Mouse (Mus musculus) right cerebral cortex, postnatal 10 days (tissue): Measurements from ENCODE around the gene Car9.
"Not testable (repeated sequence)": the region's sequence is repeated elsewhere in the genome, so short reads cannot be mapped to it uniquely, and the experiment has no call there.

Experiments used
- DNase-seq, 2 experiments: peaks; one replicate each; pipeline ENCODE4 v3.0.0; 2021; ENCODE audit warnings: low spot score in 2 of 2

Car9 gene

DNA sequence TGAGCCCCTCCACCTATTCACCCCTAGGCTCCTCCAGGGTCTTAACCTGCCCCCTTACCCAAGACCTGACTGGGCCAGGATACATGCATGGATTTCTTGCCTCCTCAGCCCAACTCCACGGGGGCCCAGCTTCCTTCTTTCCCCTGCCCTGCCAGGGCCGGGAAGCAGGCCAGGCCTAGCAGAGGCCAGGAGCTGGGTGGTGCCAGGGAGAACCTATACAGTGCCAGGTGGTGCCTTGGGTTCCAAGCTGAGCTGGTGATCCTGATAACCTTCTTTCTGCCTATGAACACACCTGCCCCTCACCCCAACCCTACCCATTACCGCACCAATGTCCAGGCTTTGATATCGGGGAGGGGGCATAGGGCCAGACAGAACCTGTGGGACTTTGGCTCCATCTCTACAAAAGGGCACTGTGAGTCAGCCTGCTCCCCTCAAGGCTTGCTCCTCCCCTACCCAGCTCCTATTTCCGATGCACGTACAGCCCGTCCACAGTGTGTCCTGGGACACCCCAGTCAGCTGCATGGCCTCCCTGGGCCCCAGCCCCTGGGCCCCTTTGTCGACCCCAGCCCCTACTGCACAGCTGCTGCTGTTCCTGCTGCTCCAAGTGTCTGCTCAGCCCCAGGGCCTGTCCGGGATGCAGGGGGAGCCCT lies at the start of gene Car9:
Gene Car9, plus strand, starts transcription at position 431 of the 650 bp plus-strand sequence.
- DNase-seq = peak in 1 of 2 experiments; percentile 28

- no peak for DNase-seq
Measured at GRCm38 (mm10) chr4:43457124-43457523, 49.6 kb upstream of the Car9 start.

GRCm38 (mm10) chr4:43463102-43463501 lies 43.7 kb upstream of the Car9 start:
- no peak for DNase-seq

DNA sequence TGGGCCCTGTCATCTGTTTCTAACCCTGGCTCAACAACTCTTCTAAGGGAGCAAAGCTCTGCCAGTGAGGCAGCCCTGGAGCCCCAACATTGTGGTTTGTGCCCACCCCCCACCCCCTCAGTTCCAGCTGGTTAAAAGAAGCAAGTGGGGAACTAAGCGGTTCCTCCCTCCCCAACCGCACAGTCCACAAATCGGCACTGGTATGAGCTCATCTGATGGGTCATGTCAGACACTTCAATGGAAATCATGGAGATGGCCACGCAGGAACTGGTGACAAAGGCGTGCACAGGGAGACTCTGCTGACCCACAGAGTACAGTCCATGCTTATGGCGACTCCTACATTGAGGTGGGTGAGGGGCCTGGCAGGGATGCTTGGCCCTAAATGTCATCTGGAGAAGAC lies 40.8 kb upstream of the Car9 start:
- DNase-seq = no peak

DNA sequence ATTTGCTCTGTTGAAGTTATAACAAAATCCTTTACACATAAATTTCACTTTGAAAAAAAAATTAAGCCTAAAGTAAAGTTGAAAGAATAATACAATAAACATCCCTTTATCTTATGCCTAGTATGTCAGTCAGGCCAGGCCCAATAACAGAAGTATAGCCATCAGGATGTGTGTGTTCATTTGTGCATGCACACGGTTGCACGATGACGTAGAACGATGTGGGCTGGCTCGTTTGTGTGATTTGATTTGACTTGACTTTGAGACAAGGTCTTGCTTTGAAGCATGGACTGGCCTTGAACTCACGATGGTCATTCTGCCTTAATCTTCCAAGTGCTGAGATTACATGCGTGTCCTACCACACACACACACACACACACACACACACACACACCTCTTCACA lies 39.9 kb upstream of the Car9 start:
- no peak for DNase-seq

GRCm38 (mm10) chr4:43470301-43470700 lies 36.5 kb upstream of the Car9 start:
- DNase-seq = no peak

GRCm38 (mm10) chr4:43473636-43474035 lies 33.1 kb upstream of the Car9 start:
- no peak for DNase-seq

GRCm38 (mm10) chr4:43476604-43477003 lies 30.2 kb upstream of the Car9 start:
- DNase-seq = no peak

GRCm38 (mm10) chr4:43477857-43478533 lies 28.8 kb upstream of the Car9 start:
- peak; percentile 91 for DNase-seq

DNA sequence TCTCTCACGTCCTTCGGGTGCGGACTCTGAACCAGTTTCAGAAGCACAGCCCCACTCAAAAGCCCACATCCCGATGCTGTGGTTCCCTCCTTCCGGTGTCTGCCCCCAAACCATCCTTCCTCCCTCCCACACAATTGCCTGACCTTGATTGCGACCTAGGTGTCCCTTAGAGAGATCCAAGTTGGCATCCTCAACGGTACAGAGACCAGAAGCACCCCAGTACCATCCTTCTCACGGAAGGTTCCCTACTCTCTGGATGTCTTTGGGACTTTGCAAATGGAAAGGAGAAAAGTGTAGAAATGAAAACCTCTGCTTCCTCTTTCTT lies 28.3 kb upstream of the Car9 start:
- DNase-seq = no peak

- DNase-seq = peak in 1 of 2 experiments; percentile 77
Measured at GRCm38 (mm10) chr4:43478906-43479832, 27.6 kb upstream of the Car9 start.

GRCm38 (mm10) chr4:43480985-43481384 lies 25.8 kb upstream of the Car9 start:
- no peak for DNase-seq

GRCm38 (mm10) chr4:43481894-43482456 lies 24.8 kb upstream of the Car9 start:
- no peak for DNase-seq

GRCm38 (mm10) chr4:43482591-43482990 lies 24.2 kb upstream of the Car9 start:
- DNase-seq = no peak

DNA sequence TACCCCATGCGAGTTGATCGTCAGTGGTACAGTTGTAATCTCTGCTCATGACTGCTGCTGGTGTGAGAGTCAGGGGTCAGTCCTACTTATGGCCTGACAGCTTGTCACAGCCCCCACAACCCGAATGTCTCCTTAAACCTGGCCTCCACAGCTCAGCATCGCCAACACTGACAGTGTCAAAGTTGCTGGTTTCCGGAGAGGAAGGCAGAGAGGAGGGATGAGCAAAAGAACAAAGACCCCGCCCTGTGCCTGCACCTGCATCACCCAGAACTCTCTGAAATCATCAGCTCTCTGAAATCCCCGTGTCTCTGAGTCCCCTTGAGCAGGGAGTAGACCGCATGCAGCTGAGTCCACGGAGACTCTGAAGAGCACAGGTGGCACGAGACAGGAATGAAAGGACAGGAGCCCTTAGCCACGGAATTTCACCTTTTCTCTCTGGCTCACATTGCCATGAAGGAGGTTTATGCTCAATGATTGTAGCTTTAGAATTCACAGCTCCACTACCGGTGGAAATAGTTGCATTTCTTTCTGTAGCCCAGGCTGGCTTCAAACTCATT lies 23.2 kb upstream of the Car9 start, which contains the start of gene Sit1:
Gene Sit1, minus strand, starts transcription at position 200 of the 557 bp plus-strand sequence.
- no peak for DNase-seq

DNA sequence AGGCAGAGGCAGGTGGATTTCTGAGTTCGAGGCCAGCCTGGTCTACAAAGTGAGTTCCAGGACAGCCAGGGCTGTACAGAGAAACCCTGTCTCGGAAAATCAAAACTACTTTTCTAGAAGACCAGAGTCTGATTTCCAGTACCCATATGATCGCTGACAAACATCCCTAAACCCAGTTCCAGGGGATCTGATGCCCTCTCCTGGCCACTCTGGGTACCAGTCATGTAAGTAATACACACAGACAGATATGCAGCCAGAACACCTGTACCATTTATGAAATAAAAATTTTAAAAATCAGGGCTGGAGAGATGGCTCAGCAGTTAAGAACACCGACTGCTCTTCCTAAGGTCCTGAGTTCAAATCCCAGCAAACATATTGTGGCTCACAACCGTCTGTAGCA lies 21.1 kb upstream of the Car9 start:
- DNase-seq = not testable (repeated sequence)

DNA sequence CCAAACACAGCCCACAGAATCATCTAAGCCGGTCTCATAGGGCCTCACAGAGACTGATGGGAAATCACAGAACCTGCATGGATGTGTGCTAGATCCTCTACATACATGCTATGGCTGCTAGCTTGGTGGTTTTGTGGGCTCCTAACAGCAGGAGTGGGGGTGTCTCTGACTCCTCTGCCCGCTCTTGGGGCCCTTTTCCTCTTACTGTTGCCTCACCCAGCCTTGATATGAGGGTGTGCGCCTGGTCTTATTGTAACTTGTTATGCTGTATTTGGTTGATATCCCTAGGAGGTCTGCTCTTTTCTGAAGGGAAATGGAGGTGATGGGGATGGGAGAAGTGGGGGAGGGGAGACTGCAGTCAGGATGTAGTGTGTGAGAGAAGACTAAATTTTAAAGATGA lies 17.2 kb upstream of the Car9 start:
- no peak for DNase-seq

GRCm38 (mm10) chr4:43490801-43491200 lies 16.0 kb upstream of the Car9 start:
- DNase-seq = no peak

DNA sequence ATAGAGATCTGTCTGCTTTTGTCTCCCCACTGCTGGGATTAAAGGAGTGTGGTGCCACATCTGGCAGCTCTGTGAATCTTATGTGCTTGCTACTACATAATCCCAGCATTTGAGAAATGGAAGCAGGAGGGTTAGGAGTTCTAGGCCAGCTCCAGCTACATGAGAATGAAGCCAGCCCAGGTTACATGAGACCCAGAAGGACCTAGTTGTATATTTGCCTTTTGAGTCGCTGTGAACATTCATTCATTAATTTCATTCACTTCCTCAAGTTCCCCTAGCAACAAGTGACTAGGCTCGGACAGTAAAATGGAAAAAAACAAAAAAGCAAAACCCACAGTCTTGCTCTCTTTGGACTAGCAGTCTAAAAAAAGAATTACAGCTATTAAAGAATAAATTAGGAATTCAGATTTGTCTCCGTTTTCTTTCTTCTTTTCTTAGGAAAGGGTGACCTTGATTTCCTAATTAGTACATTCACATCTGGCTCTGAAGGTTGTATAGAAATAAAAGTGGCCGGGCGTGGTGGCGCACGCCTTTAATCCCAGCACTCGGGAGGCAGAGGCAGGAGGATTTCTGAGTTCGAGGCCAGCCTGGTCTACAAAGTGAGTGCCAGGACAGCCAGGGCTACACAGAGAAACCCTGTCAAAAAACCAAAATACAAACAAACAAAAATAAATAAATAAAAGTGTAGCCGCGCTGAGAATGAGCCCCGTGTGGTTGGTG lies 14.5 kb upstream of the Car9 start:
- DNase-seq = no peak

DNA sequence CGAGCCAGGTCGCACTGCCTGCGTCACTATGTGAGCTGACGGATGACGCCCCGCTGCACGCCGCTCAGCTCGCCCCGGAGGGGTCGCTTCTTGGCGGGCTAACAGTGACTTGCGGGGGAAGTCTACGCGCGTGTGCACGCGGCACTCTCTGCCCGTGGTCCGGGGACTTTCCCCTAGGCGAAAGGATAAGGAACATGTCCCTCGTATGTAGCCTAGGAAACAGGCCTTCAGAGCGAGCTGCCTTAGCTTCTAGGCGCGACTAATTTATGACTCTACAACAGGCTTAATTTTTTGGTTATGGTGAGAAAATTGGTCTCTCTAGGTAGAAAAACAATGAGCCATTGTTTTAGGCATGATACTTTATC lies 14.0 kb upstream of the Car9 start, which contains the start of gene Ccdc107:
Gene Ccdc107, plus strand, starts transcription at position 80 of the 365 bp plus-strand sequence.
- peak; percentile 97 for DNase-seq

- DNase-seq = peak; percentile 97 to 98
Measured at GRCm38 (mm10) chr4:43493186-43493845, 13.4 kb upstream of the Car9 start.
